Mouse (Mus musculus): ENCODE data around the gene Stpg1. TPM values are rescaled to one million over a fixed set of nuclear protein-coding genes. Genes with fewer than 3 reads are reported as not detected.

Gene Stpg1
- 0.19 and 1.1 TPM in 2 replicates for total RNA-seq (2021)
- long read RNA-seq, experiment 1 = 0 reads
- long read RNA-seq, experiment 2 = 0 reads

GRCm38 (mm10) chr4:135494521-135495396 lies at the start of gene Stpg1, which contains the start of gene Nipal3:
Stpg1 (plus strand) TSS chr4:135494790.
Nipal3 (minus strand) TSS chr4:135495038.
- DNase-seq = peak; percentile 93

GRCm38 (mm10) chr4:135451360-135452015 lies 43.1 kb upstream of the Stpg1 start:
- DNase-seq = no peak

- DNase-seq = no peak
Measured at GRCm38 (mm10) chr4:135453164-135453563, 41.4 kb upstream of the Stpg1 start.

GRCm38 (mm10) chr4:135453572-135453971 lies 41.0 kb upstream of the Stpg1 start:
- DNase-seq = no peak

- peak; percentile 45 for DNase-seq
Measured at GRCm38 (mm10) chr4:135463406-135463805, 31.2 kb upstream of the Stpg1 start.

GRCm38 (mm10) chr4:135477851-135478250 lies 16.7 kb upstream of the Stpg1 start:
- peak; percentile 44 for DNase-seq

- no peak for DNase-seq
Measured at GRCm38 (mm10) chr4:135480370-135480769, 14.2 kb upstream of the Stpg1 start.

- DNase-seq = no peak
Measured at GRCm38 (mm10) chr4:135485086-135485485, 9.5 kb upstream of the Stpg1 start.

GRCm38 (mm10) chr4:135486352-135486751 lies 8.2 kb upstream of the Stpg1 start:
- no peak for DNase-seq

GRCm38 (mm10) chr4:135489256-135489655 lies 5.3 kb upstream of the Stpg1 start:
- no peak for DNase-seq

GRCm38 (mm10) chr4:135493271-135493670 lies 1.3 kb upstream of the Stpg1 start:
- DNase-seq = no peak

- peak; percentile 43 for DNase-seq
Measured at GRCm38 (mm10) chr4:135493691-135494520, 684 bp upstream of the Stpg1 start.

- no peak for DNase-seq
Measured at GRCm38 (mm10) chr4:135495397-135495791, 804 bp downstream of the Stpg1 start.

- DNase-seq = peak; percentile 74
Measured at GRCm38 (mm10) chr4:135495810-135496209, 1.2 kb downstream of the Stpg1 start.

- DNase-seq = no peak
Measured at GRCm38 (mm10) chr4:135498136-135498535, 3.5 kb downstream of the Stpg1 start.

- DNase-seq = no peak
Measured at GRCm38 (mm10) chr4:135499831-135500230, 5.2 kb downstream of the Stpg1 start.

GRCm38 (mm10) chr4:135501587-135501986 lies 7.0 kb downstream of the Stpg1 start:
- DNase-seq = no peak

- DNase-seq = no peak
Measured at GRCm38 (mm10) chr4:135505794-135506193, 11.2 kb downstream of the Stpg1 start.

- DNase-seq = peak; percentile 30
Measured at GRCm38 (mm10) chr4:135507547-135508350, 13.2 kb downstream of the Stpg1 start.

- DNase-seq = peak; percentile 81
Measured at GRCm38 (mm10) chr4:135508419-135509039, 13.9 kb downstream of the Stpg1 start.

- peak; percentile 50 for DNase-seq
Measured at GRCm38 (mm10) chr4:135509515-135509914, 14.9 kb downstream of the Stpg1 start.
